Mouse (Mus musculus) right cerebral cortex, postnatal 4 days (tissue): Measurements from ENCODE around the gene 3110082I17Rik.

Source experiments
- DNase-seq: peaks from one replicate; pipeline ENCODE4 v3.0.0-alpha.2; 2022

3110082I17Rik gene

DNA sequence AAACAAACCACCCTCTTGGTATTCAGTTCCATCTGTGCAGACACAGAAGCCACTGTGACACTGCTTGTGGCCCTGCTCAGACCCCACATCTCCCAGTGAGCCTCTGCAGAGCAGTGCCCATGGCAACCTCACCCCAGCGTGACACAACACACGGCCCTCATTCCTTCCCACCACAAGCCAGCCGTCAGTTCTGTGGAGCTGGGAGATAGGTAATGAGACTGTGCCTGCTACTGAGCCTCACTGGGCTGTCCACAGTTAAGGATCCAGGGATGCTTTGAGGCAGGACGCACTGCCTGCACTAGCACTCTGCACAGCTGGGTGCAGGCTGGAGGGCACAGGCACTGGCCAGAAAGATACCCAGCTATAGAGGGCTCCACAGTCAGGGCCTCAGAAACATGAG is 10.4 kb downstream of the 3110082I17Rik start:
- DNase-seq: no peak

- DNase-seq: no peak
Observed at GRCm38 (mm10) chr5:139449161-139449791, 11.1 kb downstream of the 3110082I17Rik start.

DNA sequence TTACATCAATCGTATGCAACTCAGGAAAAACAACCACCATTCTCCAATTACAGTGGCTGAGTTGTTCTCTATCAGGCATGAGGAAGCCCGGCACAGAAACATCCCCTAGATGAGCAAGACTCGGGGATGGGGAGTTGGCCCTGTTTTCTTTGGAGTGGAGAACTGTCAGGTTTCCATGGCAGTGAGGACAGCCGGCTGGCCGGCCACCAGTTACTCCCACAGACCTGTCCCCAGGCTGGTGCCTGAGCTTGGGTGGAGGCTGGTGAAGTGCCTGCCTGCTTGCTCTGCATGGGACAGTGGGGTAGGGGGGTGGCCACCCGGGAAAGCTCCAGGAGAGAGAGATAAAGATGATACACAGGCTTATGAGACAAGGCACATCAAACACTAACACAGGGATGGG is 12.3 kb downstream of the 3110082I17Rik start:
- no peak for DNase-seq

- no peak for DNase-seq
Observed at GRCm38 (mm10) chr5:139445258-139445657, 15.1 kb downstream of the 3110082I17Rik start.

GRCm38 (mm10) chr5:139442962-139443361 is 17.4 kb downstream of the 3110082I17Rik start:
- no peak for DNase-seq

GRCm38 (mm10) chr5:139442428-139442827 is 17.9 kb downstream of the 3110082I17Rik start:
- no peak for DNase-seq

GRCm38 (mm10) chr5:139441726-139442018 is 18.7 kb downstream of the 3110082I17Rik start:
- no peak for DNase-seq

- no peak for DNase-seq
Observed at GRCm38 (mm10) chr5:139440926-139441725, 19.2 kb downstream of the 3110082I17Rik start.

GRCm38 (mm10) chr5:139440451-139440850 is 19.9 kb downstream of the 3110082I17Rik start:
- DNase-seq: no peak

DNA sequence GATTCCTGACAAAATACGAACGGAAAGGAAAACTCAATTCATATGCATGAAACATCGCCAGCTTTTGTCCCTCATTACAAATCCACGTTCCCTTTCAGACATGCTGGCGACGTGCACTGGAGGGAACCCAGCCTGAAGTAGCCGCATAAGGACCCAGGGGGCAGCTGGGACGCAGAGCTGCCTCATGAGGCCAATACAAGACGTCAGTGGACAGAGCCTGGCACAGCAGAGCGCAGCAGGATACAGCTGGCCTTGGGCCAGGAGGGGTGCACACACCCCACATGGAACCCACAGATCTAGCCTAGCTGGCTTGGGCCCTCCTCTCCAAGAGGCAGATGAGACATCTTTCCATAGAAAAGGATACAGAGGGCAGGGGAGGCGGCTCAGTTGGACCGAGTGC is 21.9 kb downstream of the 3110082I17Rik start:
- no peak for DNase-seq

- DNase-seq: no peak
Observed at GRCm38 (mm10) chr5:139437769-139438168, 22.6 kb downstream of the 3110082I17Rik start.

DNA sequence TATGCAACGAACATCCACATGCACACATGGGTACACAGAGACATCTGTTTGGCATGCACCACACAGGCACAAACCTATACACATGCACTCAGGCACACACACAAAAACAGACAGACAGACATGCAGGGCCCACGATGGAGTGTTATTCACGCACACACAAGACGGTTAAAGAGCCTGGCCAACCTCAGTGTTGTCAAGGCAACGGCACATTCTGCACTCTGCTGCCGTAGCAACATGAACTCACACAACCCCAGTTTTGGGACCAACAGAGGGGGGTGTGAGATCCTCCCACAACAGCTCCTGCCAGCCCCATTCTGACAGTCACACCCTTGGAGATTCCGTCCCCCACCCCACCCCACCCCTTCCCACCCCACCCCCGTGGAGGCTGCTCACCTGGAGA is 25.4 kb downstream of the 3110082I17Rik start:
- DNase-seq: peak; percentile 55

DNA sequence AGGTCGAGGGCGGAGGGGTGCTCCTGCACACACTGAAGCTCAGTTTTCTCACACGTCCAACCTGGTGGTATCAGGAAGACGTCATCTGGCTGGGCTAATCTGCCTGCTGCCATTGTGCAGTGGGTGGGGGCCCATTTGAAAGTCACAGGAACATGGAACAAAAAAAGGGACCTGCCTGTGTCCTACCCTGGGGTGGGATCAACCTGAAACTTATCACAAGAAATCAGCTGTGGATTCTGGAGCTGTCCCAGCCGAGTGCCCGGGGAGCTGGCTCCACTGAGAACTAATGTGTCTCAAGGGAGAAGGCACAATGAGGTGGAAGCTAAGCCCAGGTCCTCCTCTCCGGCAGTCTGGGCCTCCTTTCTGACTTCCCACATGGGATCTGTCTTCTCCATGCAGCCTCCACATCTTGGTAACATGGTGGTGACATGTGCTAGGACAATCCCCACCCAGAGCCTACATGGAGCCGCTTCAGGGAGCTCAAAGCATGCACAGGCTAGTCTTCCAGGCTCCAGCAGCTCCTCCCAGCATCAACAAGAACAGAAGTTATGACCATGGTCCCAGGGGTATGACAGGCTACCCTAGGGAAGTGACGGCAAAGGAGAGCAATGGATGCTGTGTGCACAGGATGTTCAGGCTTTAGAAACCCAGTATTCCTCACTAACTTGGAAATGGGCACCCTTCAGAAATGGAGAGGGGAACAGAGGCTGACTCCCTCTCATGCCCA is 26.3 kb downstream of the 3110082I17Rik start:
- no peak for DNase-seq

GRCm38 (mm10) chr5:139432747-139433508 is 27.4 kb downstream of the 3110082I17Rik start:
- no peak for DNase-seq

DNA sequence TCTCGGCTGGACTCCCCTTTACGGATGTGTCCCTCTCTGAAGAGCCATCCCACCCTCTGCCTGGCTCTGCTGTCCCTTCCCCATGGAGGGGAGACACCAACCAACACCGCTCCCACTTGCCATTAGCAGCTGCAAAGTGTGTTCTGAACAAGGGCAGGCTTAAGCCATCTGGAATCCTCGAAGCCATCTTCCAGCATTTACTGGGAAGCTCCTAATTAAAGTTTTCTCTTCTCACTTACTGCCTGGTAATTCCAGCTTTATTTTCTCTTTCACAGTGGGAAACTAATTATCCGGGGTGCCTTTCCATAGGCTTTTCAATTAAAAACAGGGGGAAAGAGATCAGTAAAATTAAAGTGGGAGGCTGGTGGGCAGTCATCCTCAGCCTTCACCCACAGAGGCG is 28.0 kb downstream of the 3110082I17Rik start:
- DNase-seq: no peak

DNA sequence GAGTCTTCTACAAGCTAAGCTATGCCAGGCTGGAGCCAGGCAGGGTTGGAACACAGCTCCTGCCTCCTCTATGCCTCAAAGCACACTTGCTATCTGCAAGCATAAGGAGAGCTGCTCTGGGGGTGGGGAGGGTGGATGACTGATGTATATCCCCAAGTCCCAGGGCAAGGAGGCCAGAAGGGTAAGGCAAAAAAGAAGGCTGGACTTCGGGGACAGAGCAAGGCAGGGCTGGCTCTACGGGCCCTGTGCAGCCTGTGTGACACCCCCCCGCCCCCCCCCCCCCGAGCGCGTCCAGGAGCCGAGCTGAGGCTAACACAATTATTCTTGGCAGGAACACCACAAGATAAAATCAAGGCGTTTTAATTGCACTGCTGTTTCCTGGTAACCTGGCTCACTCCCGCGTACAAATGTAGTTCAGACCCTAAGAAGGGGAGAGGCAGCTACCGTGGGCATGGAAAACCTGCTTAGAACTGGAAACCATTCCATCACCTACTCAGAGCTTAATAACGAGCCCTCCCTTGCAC is 30.4 kb downstream of the 3110082I17Rik start:
- DNase-seq: no peak

GRCm38 (mm10) chr5:139427989-139428388 is 32.3 kb downstream of the 3110082I17Rik start:
- no peak for DNase-seq

DNA sequence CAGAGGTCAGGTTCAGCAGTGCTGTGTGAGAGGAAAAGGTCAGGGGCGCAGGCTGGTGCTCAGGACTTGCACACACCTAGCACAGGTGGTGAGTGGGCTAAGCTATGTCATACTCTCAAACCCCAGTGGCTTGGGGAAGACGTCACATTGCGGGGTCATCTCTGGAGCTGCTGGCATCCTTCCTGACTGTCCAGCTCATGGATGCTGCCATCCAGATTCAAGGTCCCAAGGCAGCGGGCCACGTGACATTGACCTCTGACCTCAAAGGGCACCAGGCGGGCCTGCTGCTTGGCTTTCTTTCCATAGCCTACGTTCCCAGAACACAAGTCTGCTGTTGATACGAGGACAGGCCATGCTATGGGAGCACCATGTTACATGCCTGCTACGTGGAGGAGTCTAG is 33.3 kb downstream of the 3110082I17Rik start:
- DNase-seq: no peak

DNA sequence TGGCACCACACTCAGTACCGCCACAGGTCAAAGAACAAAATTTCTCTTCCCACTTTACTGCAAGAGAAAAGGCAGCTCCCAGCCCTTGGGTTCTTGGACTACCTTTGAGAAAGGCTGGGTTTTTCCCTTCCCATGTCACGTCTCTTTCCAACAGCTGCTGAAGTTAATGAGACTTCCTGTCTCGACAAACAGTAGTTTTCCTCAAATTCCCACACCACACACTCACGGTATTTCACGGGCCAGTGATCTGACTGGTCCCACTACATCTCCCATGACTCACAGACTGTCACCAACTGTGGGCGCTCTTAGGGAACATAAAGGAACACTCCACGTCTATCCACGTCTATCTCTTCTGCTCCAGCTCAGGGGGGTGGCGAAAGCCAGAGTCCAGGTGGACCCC is 35.1 kb downstream of the 3110082I17Rik start:
- DNase-seq: no peak

- peak; percentile 67 for DNase-seq
Observed at GRCm38 (mm10) chr5:139423026-139423865, 37.1 kb downstream of the 3110082I17Rik start, which contains the start of gene Gper1. TSS of gene Gper1 (plus strand) at chr5:139423151.

- DNase-seq: no peak
Observed at GRCm38 (mm10) chr5:139418633-139419032, 41.7 kb downstream of the 3110082I17Rik start.

GRCm38 (mm10) chr5:139418110-139418509 is 42.2 kb downstream of the 3110082I17Rik start:
- DNase-seq: no peak
